Mouse (Mus musculus) sigmoid colon, adult 10 weeks (tissue): ENCODE measurements around the gene Slc7a11. TPM values are rescaled to one million over a fixed set of nuclear protein-coding genes. Genes with fewer than 3 reads are reported as not detected.

Experiments used
- polyA plus RNA-seq: library from polyadenylated mRNA; stranded (reverse); fragments of 350-450 nt; fragmentation: Illumina TruSeq; extraction: RNeasy Lipid Tissue Mini Kit (QIAGEN cat#74804); gene quantifications from one replicate; pipeline ENCODE4 v1.2.3, GENCODE M21; 2014; ENCODE audit warnings: low read depth, low replicate concordance

The Slc7a11 gene
- 2.5 TPM for polyA plus RNA-seq

DNA sequence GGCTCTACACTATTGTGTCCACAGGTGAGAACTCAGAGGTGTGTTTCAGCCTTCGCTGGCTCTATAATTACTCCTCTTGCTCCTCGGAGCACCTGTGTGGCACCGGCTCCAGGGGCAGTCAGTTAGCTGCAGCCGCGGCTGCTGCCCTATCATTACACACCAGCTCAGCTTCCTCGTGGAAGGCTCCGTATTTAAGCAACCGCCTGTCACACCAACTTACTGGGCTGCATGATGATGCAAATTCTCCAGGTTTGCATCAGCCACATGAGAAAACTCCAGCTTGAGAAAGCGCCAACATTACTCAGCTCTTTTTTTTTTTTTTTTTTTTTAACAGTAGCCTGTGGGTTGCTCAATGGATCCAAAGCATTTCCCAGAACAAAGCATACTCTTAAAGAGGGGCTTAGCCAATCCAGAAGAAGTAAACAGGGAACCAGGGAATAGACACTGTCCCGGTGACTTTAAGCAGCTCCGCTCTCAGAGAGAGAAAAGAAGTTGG, at the start of gene Slc7a11:
TSS of gene Slc7a11 (minus strand) at position 194 of the 496 bp plus-strand sequence.

